Mouse (Mus musculus) lung, adult 2 months (tissue): Measurements from ENCODE around the gene Arid1b. TPM values are rescaled to one million over a fixed set of nuclear protein-coding genes. Genes with fewer than 3 reads are reported as not detected.

Experiments
- DNase-seq: peaks from one replicate; pipeline ENCODE4 v3.0.0; 2022
- H3K4me1 ChIP-seq: fragments of 200-500 bp; 2 replicates; pipeline ENCODE4 v1.6.1; 2011; ENCODE audit warnings: low read length; ENCODE audit not compliant: control insufficient read depth, insufficient read depth
- H3K4me3 ChIP-seq: fragments of 200-500 bp; replicated peaks from 2 replicates; pipeline ENCODE3; 2011; ENCODE audit warnings: low read depth, mild to moderate bottlenecking, control low read depth, low read length; ENCODE audit errors: extremely low read depth
- CTCF ChIP-seq: fragments of 200-500 bp; IDR thresholded peaks from 2 replicates; pipeline ENCODE4 v1.5.1; 2011; ENCODE audit warnings: mild to moderate bottlenecking, low read length, control low read depth; ENCODE audit not compliant: insufficient read depth
- POLR2A ChIP-seq: fragments of 200-500 bp; IDR thresholded peaks from 2 replicates; pipeline ENCODE4 v1.6.1; 2011; ENCODE audit warnings: low read depth, mild to moderate bottlenecking, control low read depth, low read length, borderline replicate concordance; ENCODE audit errors: extremely low read depth
- WGBS: fragments of 180-500 bp; shearing (Covaris S2); methylation state at CpG from one replicate; pipeline ENCODE4 v1.1.7; 2018; 5-methylcytosine and 5-hydroxymethylcytosine counted together
- polyA plus RNA-seq: library from polyadenylated mRNA; depleted of rRNA; stranded (reverse); fragments of >200 nt; gene quantifications from 2 replicates; pipeline ENCODE4 v1.2.3, GENCODE M21; 2012

Arid1b gene
- polyA plus RNA-seq, 1 experiment = 60.1 TPM

DNA sequence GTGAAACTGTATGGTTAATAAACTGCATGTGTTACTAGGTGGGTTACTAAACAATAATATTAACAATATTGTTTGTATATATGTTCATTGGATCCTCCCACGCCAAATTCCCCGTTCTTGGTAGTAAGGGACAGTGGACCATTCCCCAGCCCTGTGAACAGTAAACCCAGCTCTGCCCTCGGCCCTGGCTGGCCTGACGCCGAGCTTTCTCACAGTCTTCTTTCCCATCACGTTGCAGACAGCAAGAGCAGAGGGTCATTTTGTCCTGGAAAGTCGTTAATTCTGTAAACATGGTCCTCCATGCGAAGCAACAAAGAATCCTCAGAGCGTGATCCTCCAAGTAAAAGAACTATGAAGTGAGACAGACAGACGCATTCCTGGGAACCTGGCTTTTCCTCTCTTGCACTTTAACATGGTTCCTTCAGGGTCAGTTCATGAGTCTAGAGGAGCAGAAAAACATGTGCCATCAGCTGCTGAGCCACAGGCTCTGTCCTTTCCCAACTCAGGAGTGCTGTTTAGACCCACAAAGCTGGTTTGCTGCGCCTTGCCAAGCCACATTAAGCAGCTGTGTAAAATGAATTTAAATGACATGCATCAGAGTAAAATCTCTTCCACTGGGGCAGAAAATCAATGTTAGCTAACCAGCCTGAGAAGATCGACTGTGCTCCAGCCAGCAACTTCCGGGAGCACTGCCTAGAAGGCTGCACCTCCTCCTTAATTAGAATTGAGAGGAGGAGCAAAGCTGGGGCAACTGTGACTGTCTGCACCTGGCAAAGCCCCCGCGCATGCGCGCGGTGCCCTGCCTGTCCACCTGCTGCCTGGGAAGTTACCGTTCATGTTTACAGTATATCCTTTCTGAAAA lies 301.2 kb downstream of the Arid1b start:
- H3K4me3 ChIP-seq = no peak overlapping the region
- no peak for TF ChIP-seq POLR2A
- TF ChIP-seq CTCF = no peak
- peak; percentile 53 for DNase-seq
- WGBS = 56% methylated on average over 19 of the region's 19 CpGs
- H3K4me1 ChIP-seq = peaks cover 4% of the 10 kb centered on the region

DNA sequence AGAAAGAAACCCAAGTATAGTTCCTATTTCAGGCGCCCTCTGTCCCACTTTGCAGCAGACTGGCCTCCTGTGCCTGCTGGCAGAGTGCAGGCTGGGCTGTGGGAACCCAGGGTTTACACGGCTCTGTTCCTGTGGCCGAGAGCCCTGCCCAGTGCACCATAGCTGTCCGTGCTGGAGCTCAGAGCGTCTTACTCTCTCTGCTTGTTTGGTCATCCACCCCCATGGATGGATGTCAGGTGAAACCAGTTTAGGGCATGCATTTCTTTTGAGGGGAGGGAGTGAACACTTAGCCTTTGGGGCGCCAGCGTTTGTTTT lies 301.8 kb downstream of the Arid1b start:
- peak overlapping the region; percentile 21 for H3K4me3 ChIP-seq
- no peak for TF ChIP-seq POLR2A
- TF ChIP-seq CTCF = no peak
- peaks cover 4% of the 10 kb centered on the region for H3K4me1 ChIP-seq
- WGBS = 75% methylated on average over 7 of the region's 7 CpGs
- no peak for DNase-seq

DNA sequence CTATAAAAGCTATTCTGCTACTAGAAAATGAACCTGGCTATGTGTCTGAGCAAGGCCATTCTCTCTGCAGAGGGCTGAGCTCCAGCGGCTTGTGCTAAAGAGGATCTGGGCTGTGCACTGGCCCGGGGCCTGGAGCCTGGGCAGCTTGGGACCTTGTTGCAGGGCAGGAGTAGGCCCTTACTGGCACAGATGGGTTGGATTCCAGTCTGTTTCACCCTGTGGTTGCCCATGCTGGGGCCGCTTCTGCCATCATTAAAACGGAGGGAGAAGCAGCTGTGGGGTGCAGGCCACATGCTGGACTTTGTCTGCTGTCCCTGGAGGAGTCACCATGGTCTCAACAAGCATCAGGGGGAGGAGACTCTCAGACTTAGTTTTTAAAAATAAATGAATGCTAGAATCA lies 303.4 kb downstream of the Arid1b start:
- 82% methylated on average over 4 of the region's 4 CpGs for WGBS
- peaks cover 4% of the 10 kb centered on the region for H3K4me1 ChIP-seq
- TF ChIP-seq CTCF = no peak
- no peak for TF ChIP-seq POLR2A
- no peak overlapping the region for H3K4me3 ChIP-seq
- DNase-seq = no peak

DNA sequence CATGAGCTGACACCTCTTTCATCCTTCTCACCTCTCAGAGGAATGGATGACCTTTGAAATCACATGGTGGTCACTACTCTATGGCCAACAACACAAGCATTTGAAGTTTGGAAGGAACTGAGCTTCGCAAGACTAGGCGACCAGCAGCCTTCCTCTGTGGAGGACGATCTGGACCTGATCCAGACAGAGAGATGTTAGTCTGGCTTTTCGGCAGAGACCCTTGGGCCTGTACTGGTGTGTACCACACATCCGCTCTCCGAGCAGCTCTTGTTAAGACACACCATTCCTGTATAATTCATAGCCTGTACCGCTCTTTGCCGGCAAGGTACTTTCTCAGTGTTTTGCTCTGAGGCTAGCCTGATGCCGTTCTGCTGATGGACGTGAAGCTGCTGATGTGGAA lies 303.9 kb downstream of the Arid1b start:
- DNase-seq = no peak
- H3K4me1 ChIP-seq = peaks cover 4% of the 10 kb centered on the region
- no peak for TF ChIP-seq CTCF
- no peak for TF ChIP-seq POLR2A
- 90% methylated on average over 10 of the region's 10 CpGs for WGBS
- H3K4me3 ChIP-seq = no peak overlapping the region

DNA sequence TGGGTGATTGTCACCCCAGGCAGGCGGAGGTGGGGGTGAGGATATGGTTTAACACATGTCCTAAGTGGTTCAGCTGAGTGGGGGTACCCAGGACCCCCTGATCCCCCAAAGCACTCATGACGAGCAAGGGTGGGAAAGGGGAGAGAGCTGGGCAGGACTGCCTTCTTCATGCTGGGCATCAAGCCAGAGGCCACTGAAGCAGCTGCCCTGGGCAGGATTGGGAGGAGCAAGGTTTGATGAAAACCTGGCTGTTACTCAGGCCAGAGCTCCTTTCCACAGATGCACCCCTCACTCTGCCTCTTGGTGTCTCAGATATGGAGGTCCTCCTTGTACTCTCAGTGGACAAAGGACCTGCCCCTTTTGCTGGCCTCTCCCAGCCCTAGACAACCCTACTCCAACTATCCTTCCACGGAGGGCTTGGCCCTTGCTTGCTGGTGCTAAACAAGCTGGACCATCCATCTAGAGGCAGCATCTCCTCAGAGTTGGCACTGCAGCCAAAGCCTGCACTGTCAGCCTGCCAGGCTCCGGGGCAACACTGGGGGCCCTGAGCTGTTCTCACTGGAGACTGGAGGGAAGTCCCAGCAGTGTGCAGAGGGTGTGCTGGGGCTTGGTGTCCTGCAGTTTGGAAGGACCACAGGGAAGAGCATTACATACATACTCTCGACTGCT lies 304.9 kb downstream of the Arid1b start:
- WGBS = 60% methylated on average over 5 of the region's 5 CpGs
- Histone ChIP-seq H3K4me1 (peaks cover 4% of the 10 kb centered on the region), H3K4me3 (no peak overlapping the region)
- DNase-seq = no peak
- no peak for TF ChIP-seq CTCF
- TF ChIP-seq POLR2A = no peak

DNA sequence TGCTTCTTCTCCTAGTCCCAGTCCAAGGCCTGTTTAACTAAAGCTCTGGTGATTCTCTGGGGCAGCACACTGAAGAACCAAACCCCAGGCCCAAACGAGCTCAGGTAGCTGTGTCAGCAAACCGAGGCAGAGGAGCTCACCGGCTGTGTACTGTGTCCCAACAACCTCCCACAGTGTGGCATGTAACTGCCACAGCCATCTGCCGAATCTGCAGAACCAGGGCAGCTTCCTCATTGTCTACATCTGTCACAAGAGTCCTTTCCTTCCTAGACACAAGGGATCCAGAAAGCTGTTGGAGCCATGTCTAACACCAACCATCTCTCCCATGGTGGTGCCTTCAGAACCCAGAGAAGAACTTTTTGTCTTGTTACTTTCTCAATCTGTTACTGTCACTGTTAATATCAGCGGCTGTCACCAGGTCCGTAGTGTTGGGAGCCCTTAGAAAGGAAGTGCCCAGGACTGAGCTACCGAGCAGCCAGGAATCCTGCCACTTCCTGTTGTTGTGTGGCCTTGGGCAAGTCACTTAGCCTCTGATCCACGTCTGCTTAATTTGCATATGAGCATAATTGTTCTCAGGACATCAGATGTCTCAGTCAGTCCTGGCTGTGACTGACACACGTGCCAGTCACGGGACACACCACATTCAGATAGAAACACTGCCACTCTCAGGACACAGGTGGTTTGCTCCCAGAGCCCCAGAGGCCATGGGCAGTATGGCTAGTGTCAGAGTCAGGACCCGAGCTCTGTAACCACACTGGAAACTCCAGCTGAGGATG lies 309.0 kb downstream of the Arid1b start:
- Histone ChIP-seq H3K4me3 (no peak overlapping the region), H3K4me1 (no peaks in the 10 kb centered on the region)
- WGBS = 56% methylated on average over 11 of the region's 11 CpGs
- TF ChIP-seq POLR2A = no peak
- TF ChIP-seq CTCF = 0 out of 2 replicates have a peak, but pooled peaks have one; percentile 2
- DNase-seq = no peak

DNA sequence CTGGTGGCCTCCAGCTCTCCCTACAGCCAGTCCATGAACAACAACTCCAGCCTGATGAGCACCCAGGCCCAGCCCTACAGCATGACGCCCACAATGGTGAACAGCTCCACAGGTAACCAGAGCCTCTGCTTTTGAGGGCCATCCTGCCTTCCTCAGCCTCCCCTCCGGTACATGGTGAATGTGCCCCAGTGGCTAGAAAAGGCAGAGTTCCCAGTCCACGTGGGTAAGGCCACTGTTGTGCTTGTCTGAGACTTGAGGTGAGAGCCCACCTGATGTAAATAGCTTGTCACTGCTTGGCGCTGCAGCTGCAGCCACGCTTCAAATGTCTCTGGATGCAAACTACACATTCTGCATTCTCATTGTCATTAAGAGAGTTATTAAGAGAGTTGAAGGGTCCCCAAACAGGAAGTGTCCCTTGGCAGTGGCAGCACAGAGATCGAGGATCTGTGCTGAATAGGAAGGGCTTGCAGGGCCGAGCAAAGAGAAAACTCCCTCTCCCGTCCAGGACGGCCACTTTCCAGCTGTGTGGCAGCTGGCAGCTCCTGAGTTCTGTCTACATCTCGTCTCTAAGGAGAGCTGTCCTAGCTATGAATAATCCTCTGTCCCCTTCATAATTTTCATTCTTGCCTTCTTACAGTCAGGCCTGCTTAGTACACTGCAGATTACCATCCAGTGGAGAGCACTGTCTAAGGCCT lies 311.8 kb downstream of the Arid1b start:
- Histone ChIP-seq H3K4me3 (no peak overlapping the region), H3K4me1 (no peaks in the 10 kb centered on the region; the same call in 1 of the 2 replicates)
- no peak for DNase-seq
- WGBS = 52% methylated on average over 10 of the region's 10 CpGs
- TF ChIP-seq POLR2A (no peak), CTCF (no peak)

DNA sequence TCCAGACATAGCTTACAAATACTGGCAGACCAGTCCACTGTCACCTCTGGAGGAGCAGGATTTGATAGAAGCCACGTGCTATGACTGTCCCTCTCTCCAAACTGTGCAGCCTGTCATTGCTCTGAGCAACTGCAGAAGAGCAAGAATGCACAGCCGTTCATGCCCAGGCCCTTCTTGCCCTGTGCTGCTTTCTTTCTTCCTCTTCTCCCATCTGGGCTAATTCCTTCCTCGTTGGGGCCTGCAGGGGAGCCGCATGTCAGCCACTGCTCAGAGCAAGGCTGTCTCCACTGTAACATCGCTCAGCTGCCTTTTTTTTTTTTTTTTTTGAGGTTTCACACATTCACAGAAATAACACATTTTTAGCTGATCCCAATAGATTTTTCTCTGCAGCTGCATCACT lies 315.8 kb downstream of the Arid1b start:
- 40% methylated on average over 5 of the region's 5 CpGs for WGBS
- TF ChIP-seq CTCF = no peak
- DNase-seq = no peak

DNA sequence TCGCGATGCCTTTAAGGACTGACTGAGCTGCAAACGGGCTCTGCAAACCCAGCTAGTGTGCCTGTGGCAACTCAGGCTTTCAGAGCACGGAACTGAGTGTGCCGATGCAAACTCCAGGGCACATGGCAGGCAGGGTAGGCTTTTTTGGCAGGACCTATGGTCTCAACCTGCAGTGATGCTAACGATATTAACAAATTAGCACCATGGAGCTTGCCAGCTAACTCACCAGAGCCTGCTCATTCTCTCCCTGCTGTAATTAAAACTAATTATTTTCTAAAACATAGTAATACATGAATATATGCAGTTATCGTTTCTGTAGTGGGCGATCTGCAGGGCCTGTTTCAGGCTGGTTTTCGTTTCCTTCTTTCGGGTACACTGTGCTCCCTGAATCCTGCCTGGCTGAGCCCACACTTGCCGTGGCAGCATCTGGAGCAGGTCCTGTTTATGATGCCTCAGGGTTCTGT lies 316.3 kb downstream of the Arid1b start:
- no peak overlapping the region for H3K4me3 ChIP-seq
- no peaks in the 10 kb centered on the region; the same call in 1 of the 2 replicates for H3K4me1 ChIP-seq
- TF ChIP-seq CTCF (no peak), POLR2A (no peak)
- WGBS = 79% methylated on average over 11 of the region's 11 CpGs
- DNase-seq = no peak

More for the DNA sequence above, 315.8 kb downstream of the Arid1b start:
- Histone ChIP-seq H3K4me1 (no peaks in the 10 kb centered on the region; the same call in 1 of the 2 replicates), H3K4me3 (no peak overlapping the region)
